In genomic region chr11:62853334-62853733, GRCm38 (mm10) we compare ENCODE assay signal across 24 mouse cellular contexts. TPM values are rescaled to one million over a fixed set of nuclear protein-coding genes. Genes with fewer than 3 reads are reported as not detected.
A peak's percentile ranks its signal among the peaks of the same experiment; 100 is the strongest.
DNase-seq lines count a peak whose midpoint lies in the region; ATAC-seq and TF ChIP-seq lines count a peak whose summit lies in the region.
"Had no signal": no experiment of that assay in that cellular context is flagged by ENCODE, and none has a peak within 500 bp of the region (broad histone marks: within the 10 kb centered on the region; RNA-seq: fewer than 3 reads in every experiment).

No protein-coding gene starts in this region.

- peak overlapping the region; percentile 22 for H3K4me2 ChIP-seq in liver, embryonic 13.5 days
- H3K4me2 ChIP-seq in liver, postnatal 0 days (ENCODE audit: low read depth, low read length), result no peak overlapping the region
- H3K4me2 ChIP-seq in stomach, postnatal 0 days (replicated peaks; ENCODE audit: low read depth), result no peak overlapping the region
- H3K4me2 ChIP-seq: embryonic facial prominence, embryonic 13.5 days; forebrain, embryonic 15.5 days; heart, embryonic 11.5 days; heart, embryonic 15.5 days; hindbrain, embryonic 13.5 days had no signal

- peak; percentile 25; the same call in 1 of the 2 replicates for TF ChIP-seq EP300 in liver, postnatal 0 days (IDR thresholded peaks at IDR 0.05; ENCODE audit: low read depth)
- TF ChIP-seq EP300 in stomach, postnatal 0 days (optimal IDR thresholded peaks at IDR 0.05), result no peak

- H3K4me3 ChIP-seq in liver, embryonic 13.5 days (replicated peaks), result no peak overlapping the region
- H3K4me3 ChIP-seq in liver, postnatal 0 days (ENCODE audit: low read depth, low read length), result no peak overlapping the region
- no peak overlapping the region for H3K4me3 ChIP-seq in stomach, postnatal 0 days (ENCODE audit: low read depth, low read length)
- H3K4me3 ChIP-seq: embryonic facial prominence, embryonic 13.5 days; forebrain, embryonic 10.5 days; forebrain, embryonic 15.5 days; heart, adult 2 months; heart, embryonic 15.5 days; hindbrain, embryonic 13.5 days had no signal

- H3K27me3 ChIP-seq in liver, embryonic 13.5 days, result no peaks in the 10 kb centered on the region
- H3K27me3 ChIP-seq in liver, postnatal 0 days (ENCODE audit: insufficient read depth, low read length), result no peaks in the 10 kb centered on the region
- no peaks in the 10 kb centered on the region for H3K27me3 ChIP-seq in stomach, postnatal 0 days (ENCODE audit: control insufficient read depth, insufficient read depth, low read length)
- H3K27me3 ChIP-seq: CH12.LX; embryonic facial prominence, embryonic 13.5 days; forebrain, embryonic 15.5 days; heart, embryonic 15.5 days; hindbrain, embryonic 13.5 days had no signal

- H3K9ac ChIP-seq in liver, embryonic 13.5 days, result no peak overlapping the region
- H3K9ac ChIP-seq in liver, postnatal 0 days (replicated peaks), result no peak overlapping the region
- no peak overlapping the region for H3K9ac ChIP-seq in stomach, postnatal 0 days (ENCODE audit: low read length)
- H3K9ac ChIP-seq: embryonic facial prominence, embryonic 13.5 days; forebrain, embryonic 15.5 days; heart, embryonic 15.5 days; hindbrain, embryonic 13.5 days had no signal

- H3K9me3 ChIP-seq in liver, embryonic 13.5 days (replicated peaks), result no peaks in the 10 kb centered on the region
- no peaks in the 10 kb centered on the region for H3K9me3 ChIP-seq in liver, postnatal 0 days (ENCODE audit: low read length)
- H3K9me3 ChIP-seq in stomach, postnatal 0 days (ENCODE audit: control insufficient read depth, low read length), result no peaks in the 10 kb centered on the region
- H3K9me3 ChIP-seq: embryonic facial prominence, embryonic 13.5 days; forebrain, embryonic 10.5 days; forebrain, embryonic 15.5 days; heart, embryonic 15.5 days; hindbrain, embryonic 13.5 days had no signal

- peak; percentile 64 for ATAC-seq in erythroid progenitor cell, adult 5-6 weeks (replicated peaks; ENCODE audit: low FRiP score, poor library complexity, severe bottlenecking)
- ATAC-seq in liver, embryonic 13.5 days (ENCODE audit: low read depth), result peak; percentile 93
- ATAC-seq in liver, postnatal 0 days, result peak; percentile 79
- ATAC-seq in stomach, postnatal 0 days (ENCODE audit: low FRiP score, low TSS enrichment), result 0 out of 2 replicates have a peak, but pooled peaks have one; percentile 12
- ATAC-seq: activated CD4-positive, CD25-positive, alpha-beta regulatory T cell, adult 4 months; forebrain, embryonic 15.5 days; hindbrain, postnatal 0 days; Patski had no signal

- no peak overlapping the region for H3K27ac ChIP-seq in liver, embryonic 13.5 days
- H3K27ac ChIP-seq in liver, postnatal 0 days (ENCODE audit: low read depth), result no peak overlapping the region
- H3K27ac ChIP-seq in stomach, postnatal 0 days (replicated peaks), result no peak overlapping the region
- H3K27ac ChIP-seq: embryonic facial prominence, embryonic 13.5 days; forebrain, embryonic 10.5 days; forebrain, embryonic 15.5 days; heart, adult 2 months; heart, embryonic 15.5 days; hindbrain, embryonic 13.5 days; hindbrain, postnatal 0 days had no signal

- no peaks in the 10 kb centered on the region for H3K36me3 ChIP-seq in liver, embryonic 13.5 days
- no peaks in the 10 kb centered on the region for H3K36me3 ChIP-seq in liver, postnatal 0 days (replicated peaks; ENCODE audit: insufficient read depth, low read length)
- no peaks in the 10 kb centered on the region for H3K36me3 ChIP-seq in stomach, postnatal 0 days (ENCODE audit: control insufficient read depth, insufficient read depth, low read length)
- H3K36me3 ChIP-seq: embryonic facial prominence, embryonic 13.5 days; forebrain, embryonic 10.5 days; forebrain, embryonic 15.5 days; heart, embryonic 15.5 days; hindbrain, embryonic 13.5 days had no signal

- WGBS in liver, embryonic 13.5 days (ENCODE audit: insufficient replicate concordance), result 51% methylated on average over 6 of the region's 6 CpGs
- 67% methylated on average over 6 of the region's 6 CpGs for WGBS in liver, postnatal 0 days (ENCODE audit: insufficient replicate concordance)
- 75% methylated on average over 6 of the region's 6 CpGs for WGBS in stomach, postnatal 0 days

- peaks cover 17% of the 10 kb centered on the region for H3K4me1 ChIP-seq in liver, embryonic 13.5 days (replicated peaks)
- no peaks in the 10 kb centered on the region for H3K4me1 ChIP-seq in liver, postnatal 0 days (ENCODE audit: insufficient read depth)
- H3K4me1 ChIP-seq in stomach, postnatal 0 days (replicated peaks; ENCODE audit: control insufficient read depth, insufficient read depth), result no peaks in the 10 kb centered on the region
- H3K4me1 ChIP-seq: forebrain, embryonic 15.5 days; heart, embryonic 15.5 days; hindbrain, embryonic 13.5 days had no signal

- TF ChIP-seq CTCF in liver, postnatal 0 days (IDR thresholded peaks at IDR 0.05; ENCODE audit: low read depth), result no peak
- TF ChIP-seq CTCF in stomach, postnatal 0 days (IDR thresholded peaks at IDR 0.05; ENCODE audit: low read depth), result no peak

- intact Hi-C loops in gastrocnemius, postnatal 14 days (cut with DNase I; ENCODE audit: low total_unique reads), result loop anchor here (5.0 kb wide), 2 partner anchors 36 to 96 kb away; no protein-coding TSS in a partner anchor

- no peak for DNase-seq in liver, embryonic 13.5 days
- DNase-seq in liver, postnatal 0 days, result peak; percentile 26
- DNase-seq in stomach, postnatal 0 days (ENCODE audit: low spot score), result no peak
- no peak for DNase-seq in gastrocnemius, postnatal 14 days
- DNase-seq in thymus, adult 18-20 months, result no peak
- no peak for DNase-seq in cerebellum, adult 8-10 months
- DNase-seq: adrenal gland, adult 2 months; adrenal gland, postnatal 25 days; cerebellum, adult 11 months; cerebellum, adult 9-10 months; cerebellum, postnatal 36 days; heart, adult 2 months; heart, postnatal 14 days had no signal

RNA-seq across cellular contexts. Expression of gene Fbxw10, which starts 6.5 kb away (rescaled TPM):
- total RNA-seq in erythroid progenitor cell, adult 5-6 weeks (2015; ENCODE audit: low replicate concordance), result 0.72 TPM in 1 of 2 replicates, not detected in the other
- 0.13 TPM in 1 of 2 replicates, not detected in the other for total RNA-seq in erythroid progenitor cell, adult 5-6 weeks (2017; ENCODE audit: low replicate concordance)
- 0.03 and 0.07 TPM in 2 replicates for polyA plus RNA-seq in liver, embryonic 13.5 days (2015; fragmentation: Nextera tagmentation; extraction: Ambion mirVana)
- polyA plus RNA-seq in liver, postnatal 0 days (2015; fragmentation: Nextera tagmentation; extraction: Ambion mirVana), result 0.13 and 0.20 TPM in 2 replicates
- 0.47 TPM in 2 replicates for polyA plus RNA-seq in stomach, postnatal 0 days (2015; fragmentation: Nextera tagmentation; extraction: Ambion mirVana)
- under 1 TPM; 0.24 to 0.59 TPM for total RNA-seq in gastrocnemius, postnatal 14 days (2021)
- polyA plus RNA-seq: adrenal gland, adult 2 months had no signal

RNA-seq across cellular contexts. Expression of gene Tvp23b, which starts 25.9 kb away (rescaled TPM):
- total RNA-seq in erythroid progenitor cell, adult 5-6 weeks (2015; ENCODE audit: low replicate concordance), result 3.2 and 8.0 TPM in 2 replicates
- 2.2 and 5.9 TPM in 2 replicates for total RNA-seq in erythroid progenitor cell, adult 5-6 weeks (2017; ENCODE audit: low replicate concordance)
- polyA plus RNA-seq in liver, embryonic 13.5 days (2015; fragmentation: Nextera tagmentation; extraction: Ambion mirVana), result 29.2 and 36.1 TPM in 2 replicates
- 29.1 and 29.4 TPM in 2 replicates for polyA plus RNA-seq in liver, postnatal 0 days (2015; fragmentation: Nextera tagmentation; extraction: Ambion mirVana)
- polyA plus RNA-seq in stomach, postnatal 0 days (2015; fragmentation: Nextera tagmentation; extraction: Ambion mirVana), result 67.2 and 71.1 TPM in 2 replicates
- 1 to 10 TPM; 8.9 to 9.8 TPM for total RNA-seq in gastrocnemius, postnatal 14 days (2021)

RNA-seq across cellular contexts. Expression of gene Trim16, which starts 33.3 kb away (rescaled TPM):
- total RNA-seq in erythroid progenitor cell, adult 5-6 weeks (2015; ENCODE audit: low replicate concordance), result 3.4 and 7.2 TPM in 2 replicates
- 3.2 and 5.1 TPM in 2 replicates for total RNA-seq in erythroid progenitor cell, adult 5-6 weeks (2017; ENCODE audit: low replicate concordance)
- polyA plus RNA-seq in liver, embryonic 13.5 days (2015; fragmentation: Nextera tagmentation; extraction: Ambion mirVana), result 0.65 and 0.73 TPM in 2 replicates
- polyA plus RNA-seq in liver, postnatal 0 days (2015; fragmentation: Nextera tagmentation; extraction: Ambion mirVana), result 0.85 and 0.91 TPM in 2 replicates
- 23.4 and 25.0 TPM in 2 replicates for polyA plus RNA-seq in stomach, postnatal 0 days (2015; fragmentation: Nextera tagmentation; extraction: Ambion mirVana)
- 10 to 100 TPM; 28.9 to 30.2 TPM for total RNA-seq in gastrocnemius, postnatal 14 days (2021)
- total RNA-seq: CH12.LX had no signal

Comparison
In these comparisons a context has a peak if more than half of its experiments do, and no peak if none do; other contexts are left out.
1. ATAC-seq: peak in every context shown above with its lines; median percentile 93 in liver, embryonic 13.5 days; 79 in liver, postnatal 0 days; 64 in erythroid progenitor cell, adult 5-6 weeks; 12 in stomach, postnatal 0 days.
2. RNA of gene Trim16, which starts 33.3 kb away (polyA plus RNA-seq): 23.4 to 25.0 TPM in stomach, postnatal 0 days; 0.85 to 0.91 TPM in liver, postnatal 0 days and 0.65 to 0.73 TPM in liver, embryonic 13.5 days; every median in the first group is over 10 times any median in the second.